Mouse (Mus musculus) c-Kit-positive CD71-positive TER-119-positive erythroid progenitor cells, embryonic 14.5 days (primary cell): ENCODE results near the gene Urb1.
"Not testable (repeated sequence)": the region's sequence is repeated elsewhere in the genome, so short reads cannot be mapped to it uniquely, and the experiment has no call there.

Experiments
- DNase-seq: peaks from one replicate; pipeline ENCODE4 v3.0.0-alpha.2; 2013; ENCODE audit warnings: low spot score

The Urb1 gene

GRCm38 (mm10) chr16:90809975-90810715, at the start of gene Urb1:
Gene Urb1 (minus strand): TSS chr16:90810413.
- peak; percentile 97 for DNase-seq

- DNase-seq = no peak
Observed at GRCm38 (mm10) chr16:90858206-90858605, 48.0 kb upstream of the Urb1 start.

- DNase-seq = no peak
Observed at GRCm38 (mm10) chr16:90856552-90857200, 46.5 kb upstream of the Urb1 start.

- DNase-seq = no peak
Observed at GRCm38 (mm10) chr16:90851621-90852334, 41.6 kb upstream of the Urb1 start.

GRCm38 (mm10) chr16:90850881-90851280, 40.7 kb upstream of the Urb1 start:
- no peak for DNase-seq

DNA sequence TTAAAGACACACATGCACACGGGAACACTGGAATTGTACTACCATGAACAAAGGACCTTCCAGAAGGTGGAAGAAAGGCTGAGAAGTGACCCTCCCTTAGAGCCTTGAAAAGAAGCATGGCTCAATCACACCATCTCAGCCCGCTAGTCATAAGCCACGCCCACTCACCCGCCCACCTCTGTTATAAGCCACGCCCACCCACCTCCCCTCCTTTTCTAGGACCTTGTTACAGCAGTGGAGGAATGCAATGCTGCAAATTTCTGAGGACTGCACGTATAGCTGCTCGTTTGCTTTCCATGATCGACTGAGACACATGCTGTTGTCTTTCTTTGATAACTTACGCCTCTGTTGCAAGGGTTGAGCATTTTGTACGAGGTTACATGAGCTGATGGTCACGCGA, 39.0 kb upstream of the Urb1 start:
- no peak for DNase-seq

DNA sequence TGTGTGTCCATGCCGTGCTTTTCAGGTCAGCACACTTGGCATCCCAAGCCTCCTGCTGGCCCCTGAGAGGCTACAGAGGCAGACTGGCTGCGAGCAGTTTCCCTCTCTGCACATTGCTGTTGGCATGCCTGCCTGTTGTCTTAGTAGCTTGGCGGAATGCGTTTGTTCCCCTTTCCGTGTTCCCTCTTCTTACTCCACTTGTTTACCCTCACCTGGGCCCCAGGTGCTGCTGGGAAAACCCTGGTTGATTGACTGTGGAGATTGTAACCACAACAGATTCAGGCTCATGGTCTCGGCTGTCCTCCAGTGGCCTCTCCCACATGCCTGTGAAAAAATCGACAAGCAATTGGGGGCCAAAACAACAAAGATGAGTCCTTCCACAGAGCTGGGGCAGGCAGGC, 38.5 kb upstream of the Urb1 start:
- DNase-seq = no peak

GRCm38 (mm10) chr16:90845591-90845990, 35.4 kb upstream of the Urb1 start:
- DNase-seq = no peak

- DNase-seq = no peak
Observed at GRCm38 (mm10) chr16:90845038-90845437, 34.8 kb upstream of the Urb1 start.

GRCm38 (mm10) chr16:90842164-90842563, 32.0 kb upstream of the Urb1 start:
- DNase-seq = no peak

- DNase-seq = no peak
Observed at GRCm38 (mm10) chr16:90837431-90837830, 27.2 kb upstream of the Urb1 start.

GRCm38 (mm10) chr16:90833041-90833791, 23.0 kb upstream of the Urb1 start:
- DNase-seq = no peak

- DNase-seq = no peak
Observed at GRCm38 (mm10) chr16:90832495-90832894, 22.3 kb upstream of the Urb1 start.

GRCm38 (mm10) chr16:90831676-90832075, 21.5 kb upstream of the Urb1 start:
- DNase-seq = no peak

DNA sequence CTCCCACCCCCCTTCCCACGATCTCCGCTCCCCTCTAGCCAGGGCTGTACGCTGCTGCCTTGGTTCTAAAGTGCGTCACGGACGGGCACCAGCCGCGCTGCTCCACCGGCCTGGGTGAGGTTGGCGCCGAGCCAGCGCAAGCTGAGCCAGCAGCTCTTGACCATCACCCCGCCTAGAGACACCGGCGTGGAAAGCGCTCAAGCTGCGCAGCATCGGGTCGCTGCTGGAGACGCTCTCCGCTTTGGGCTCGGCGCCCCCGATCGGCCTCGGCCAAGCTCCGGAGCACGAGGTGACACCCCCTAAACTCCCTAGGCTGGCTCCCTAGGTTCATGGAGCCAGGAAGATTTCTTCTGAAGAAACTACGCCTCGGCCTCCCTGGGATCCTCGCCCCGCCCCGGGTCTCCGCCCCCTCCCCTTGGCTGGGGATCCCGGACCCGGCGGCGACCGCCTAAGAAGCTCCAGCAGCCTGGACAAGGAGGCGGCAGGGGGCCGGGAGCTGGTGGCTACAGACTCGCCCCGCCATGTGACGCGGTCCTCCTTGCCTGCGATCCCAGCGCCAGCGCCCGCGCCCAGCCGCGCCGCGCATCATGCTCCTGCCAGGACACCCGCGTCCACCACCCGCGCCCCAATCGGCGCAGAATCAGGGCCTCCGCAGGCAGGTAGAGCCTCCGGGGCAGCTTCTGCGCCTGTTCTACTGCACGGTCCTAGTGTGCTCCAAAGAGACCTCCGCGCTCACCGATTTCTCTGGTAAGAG, 20.6 kb upstream of the Urb1 start:
- DNase-seq = no peak

DNA sequence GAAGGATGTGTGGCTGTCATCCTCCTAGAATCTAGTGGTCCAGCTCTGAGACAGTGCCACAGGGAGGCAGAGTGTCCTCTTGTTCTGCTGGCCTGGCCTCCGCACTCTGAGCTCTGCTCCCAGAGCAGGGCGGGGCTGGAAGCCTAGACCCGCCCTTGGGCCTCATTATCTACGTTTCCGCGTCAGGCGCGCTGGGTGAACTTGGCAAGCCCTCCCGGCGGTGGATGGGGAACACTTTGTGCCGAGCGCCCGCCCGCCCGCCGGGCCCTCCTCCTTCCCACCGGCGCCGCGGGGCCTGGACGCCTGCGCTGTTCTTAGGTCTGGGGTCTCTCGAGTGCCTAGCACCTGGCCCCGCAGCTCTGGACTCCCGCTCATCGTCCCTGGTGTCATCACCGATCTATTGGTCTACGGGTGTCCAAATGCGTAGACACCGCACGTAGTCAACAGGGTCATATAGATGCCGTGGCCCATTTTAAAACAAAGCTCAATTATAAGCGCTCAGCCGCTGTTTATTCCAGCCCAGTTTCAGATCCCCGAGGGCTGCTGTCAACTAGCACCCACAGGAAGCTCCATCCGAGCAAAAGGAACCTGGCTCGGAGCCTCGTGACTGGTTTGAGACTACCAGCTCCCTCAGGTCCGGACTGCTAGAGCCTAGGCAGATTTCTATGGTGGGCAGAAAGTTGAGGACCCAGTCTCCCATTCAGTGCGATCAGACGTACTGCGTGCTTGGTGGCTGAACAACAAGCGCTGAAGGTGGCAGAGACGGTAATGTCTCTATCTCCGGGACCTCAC, 19.9 kb upstream of the Urb1 start:
- DNase-seq = peak; percentile 84

DNA sequence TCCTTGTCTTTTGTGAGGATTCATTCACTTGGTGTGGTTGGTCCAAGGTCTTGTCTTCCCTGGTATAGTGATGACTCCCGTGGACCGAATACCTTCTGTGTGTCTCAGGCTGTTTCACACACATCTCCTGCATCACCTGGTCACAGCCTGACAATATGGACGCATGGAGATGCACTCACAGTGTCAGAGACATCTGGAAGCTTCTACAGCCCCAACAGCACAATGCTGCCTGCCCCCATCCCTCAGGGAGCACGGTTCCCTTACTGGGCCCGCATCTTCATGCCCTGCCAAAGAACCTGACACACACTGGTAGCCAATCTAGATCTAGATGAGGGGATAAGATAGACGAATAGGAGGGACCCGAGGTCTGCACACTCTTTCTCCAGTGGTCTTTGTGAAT, 18.9 kb upstream of the Urb1 start:
- no peak for DNase-seq

- no peak for DNase-seq
Observed at GRCm38 (mm10) chr16:90827498-90827897, 17.3 kb upstream of the Urb1 start.

GRCm38 (mm10) chr16:90826457-90826856, 16.2 kb upstream of the Urb1 start, which contains the start of gene Eva1c:
Gene Eva1c (plus strand): TSS chr16:90826719.
- DNase-seq = no peak

DNA sequence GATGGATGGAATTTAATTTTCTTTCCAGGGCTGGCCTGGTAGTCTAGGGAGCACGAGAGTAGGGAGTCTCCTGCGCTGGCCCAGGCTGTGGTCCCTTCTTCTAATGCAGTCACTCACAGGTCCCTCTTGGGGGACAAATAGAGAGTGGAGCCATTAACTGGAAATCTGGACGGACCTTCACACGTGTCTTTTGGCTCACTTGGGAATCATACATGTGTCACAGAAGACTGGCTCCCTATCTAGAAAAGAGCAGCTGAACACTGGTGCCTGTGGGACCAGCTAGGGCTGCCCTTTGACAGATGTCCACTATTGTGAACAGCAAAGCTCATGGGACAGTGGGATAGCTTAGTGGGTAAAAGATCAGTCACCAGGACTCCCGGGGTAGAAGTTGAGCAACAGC, 15.8 kb upstream of the Urb1 start:
- DNase-seq = no peak

DNA sequence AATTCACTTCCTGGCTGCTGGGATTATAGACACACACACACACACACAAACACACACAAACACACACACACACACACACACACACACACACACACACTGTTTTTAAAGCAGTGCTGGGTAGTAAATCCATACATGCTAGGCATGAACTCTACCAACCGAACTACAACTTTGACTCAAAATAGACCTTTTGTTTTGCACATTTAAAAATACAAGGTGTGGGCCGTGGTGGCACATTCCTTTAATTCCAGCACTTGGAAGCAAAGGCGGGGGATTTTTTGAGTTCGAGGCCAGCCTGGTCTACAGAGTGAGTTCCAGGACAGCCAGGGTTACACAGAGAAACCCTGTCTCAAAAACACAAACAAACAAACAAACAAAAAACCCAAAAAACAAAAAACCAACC, 13.8 kb upstream of the Urb1 start:
- not testable (repeated sequence) for DNase-seq
